Mouse (Mus musculus): ENCODE measurements around the gene Gan. TPM values are rescaled to one million over a fixed set of nuclear protein-coding genes. Genes with fewer than 3 reads are reported as not detected.

Gene Gan
- polyA plus RNA-seq, 1 experiment = 8.4 TPM

- peak overlapping the region; percentile 99; the same call in 1 of the 2 replicates for H3K4me3 ChIP-seq (ENCODE audit: insufficient read depth, low read length)
- H3K4me1 ChIP-seq (ENCODE audit: control insufficient read depth, insufficient read depth, low read length) = peaks cover 7% of the 10 kb centered on the region
- TF ChIP-seq CTCF (IDR thresholded peaks at IDR 0.05; ENCODE audit: extremely low read depth, insufficient read depth, low read length) (no peak), POLR2A (IDR thresholded peaks at IDR 0.05; ENCODE audit: extremely low read depth, insufficient read depth, low read length) (no peak)
- H3K27ac ChIP-seq (ENCODE audit: insufficient read depth, low read length) = no peak overlapping the region
Measured at GRCm38 (mm10) chr8:117261702-117262101, 103.8 kb downstream of the Gan start.

GRCm38 (mm10) chr8:117262685-117263084 lies 104.8 kb downstream of the Gan start:
- no peak overlapping the region for H3K27ac ChIP-seq (ENCODE audit: insufficient read depth, low read length)
- TF ChIP-seq CTCF (IDR thresholded peaks at IDR 0.05; ENCODE audit: extremely low read depth, insufficient read depth, low read length) (no peak), POLR2A (IDR thresholded peaks at IDR 0.05; ENCODE audit: extremely low read depth, insufficient read depth, low read length) (no peak)
- peaks cover 10% of the 10 kb centered on the region for H3K4me1 ChIP-seq (ENCODE audit: control insufficient read depth, insufficient read depth, low read length)
- H3K4me3 ChIP-seq (ENCODE audit: insufficient read depth, low read length) = no peak overlapping the region

GRCm38 (mm10) chr8:117263442-117263841 lies 105.5 kb downstream of the Gan start:
- Histone ChIP-seq H3K4me1 (ENCODE audit: control insufficient read depth, insufficient read depth, low read length) (peaks cover 10% of the 10 kb centered on the region), H3K27ac (ENCODE audit: insufficient read depth, low read length) (no peak overlapping the region), H3K4me3 (ENCODE audit: insufficient read depth, low read length) (no peak overlapping the region)
- TF ChIP-seq CTCF (IDR thresholded peaks at IDR 0.05; ENCODE audit: extremely low read depth, insufficient read depth, low read length) = no peak
- TF ChIP-seq POLR2A (IDR thresholded peaks at IDR 0.05; ENCODE audit: extremely low read depth, insufficient read depth, low read length) = no peak

- Histone ChIP-seq H3K27ac (ENCODE audit: insufficient read depth, low read length) (no peak overlapping the region), H3K4me3 (ENCODE audit: insufficient read depth, low read length) (no peak overlapping the region), H3K4me1 (ENCODE audit: control insufficient read depth, insufficient read depth, low read length) (peaks cover 10% of the 10 kb centered on the region)
- TF ChIP-seq CTCF (IDR thresholded peaks at IDR 0.05; ENCODE audit: extremely low read depth, insufficient read depth, low read length) (no peak), POLR2A (IDR thresholded peaks at IDR 0.05; ENCODE audit: extremely low read depth, insufficient read depth, low read length) (no peak)
Measured at GRCm38 (mm10) chr8:117265079-117265478, 107.1 kb downstream of the Gan start.

Other genes with a start within 250 kb of the Gan start
- gene Cmc2, start 236.7 kb upstream of the Gan start, polyA plus RNA-seq (2012; rRNA removed) = 19.6 and 21.6 TPM in 2 replicates
- gene Cenpn, start 236.4 kb upstream of the Gan start, polyA plus RNA-seq (2012; rRNA removed) = 1.5 and 2.4 TPM in 2 replicates
- gene Atmin, start 214.7 kb upstream of the Gan start, polyA plus RNA-seq (2012; rRNA removed) = 40.2 and 40.6 TPM in 2 replicates
- 7.2 and 7.3 TPM in 2 replicates for gene 1700030J22Rik, start 179.2 kb upstream of the Gan start, polyA plus RNA-seq (2012; rRNA removed)
- gene Gcsh, start 164.6 kb upstream of the Gan start, polyA plus RNA-seq (2012; rRNA removed) = 77.6 and 84.2 TPM in 2 replicates
- 0.13 and 0.19 TPM in 2 replicates for gene Pkd1l2, start 75.7 kb upstream of the Gan start, polyA plus RNA-seq (2012; rRNA removed)
- 0.11 TPM in 1 of 2 replicates, not detected in the other for gene Bco1, start 62.3 kb upstream of the Gan start, polyA plus RNA-seq (2012; rRNA removed)
- 128 and 134 TPM in 2 replicates for gene Cmip, start 98.9 kb downstream of the Gan start, polyA plus RNA-seq (2012; rRNA removed)